Mouse (Mus musculus) hindbrain, postnatal 0 days (tissue): ENCODE data around the gene Polr2b. TPM values are rescaled to one million over a fixed set of nuclear protein-coding genes. Genes with fewer than 3 reads are reported as not detected.
A peak's percentile ranks its signal among the peaks of the same experiment; 100 is the strongest.

Experiments
- ATAC-seq: fragments of 200-750 bp; cut with Nextera tagmentation; 2 replicates; pipeline ENCODE4 v1.8.0; 2017; ENCODE audit warnings: mild to moderate bottlenecking, moderate TSS enrichment, moderate library complexity
- DNase-seq: peaks from one replicate; pipeline ENCODE4 v3.0.0-alpha.2; 2015; ENCODE audit warnings: low spot score
- H3K27ac ChIP-seq: fragments of 300-500 bp; sonication (generic); 2 replicates; pipeline ENCODE4 v1.5.1; 2014; ENCODE audit warnings: mild to moderate bottlenecking
- H3K27me3 ChIP-seq: fragments of 300-500 bp; sonication (generic); 2 replicates; pipeline ENCODE4 v1.6.1; 2014; ENCODE audit warnings: low read length, mixed read lengths; ENCODE audit not compliant: insufficient read depth
- H3K36me3 ChIP-seq: fragments of 300-500 bp; sonication (generic); 2 replicates; pipeline ENCODE4 v1.6.1; 2014; ENCODE audit warnings: low read length, mixed read lengths; ENCODE audit not compliant: insufficient read depth
- H3K4me1 ChIP-seq: fragments of 300-500 bp; sonication (generic); 2 replicates; pipeline ENCODE4 v1.6.1; 2014; ENCODE audit warnings: antibody characterized with exemption, low read length, mixed read lengths; ENCODE audit not compliant: insufficient read depth
- H3K4me2 ChIP-seq: fragments of 300-500 bp; sonication (generic); 2 replicates; pipeline ENCODE4 v1.6.1; 2014; ENCODE audit warnings: low read depth, mild to moderate bottlenecking, low read length, moderate library complexity, mixed read lengths
- H3K4me3 ChIP-seq: fragments of 300-500 bp; sonication (generic); 2 replicates; pipeline ENCODE4 v1.5.1; 2014; ENCODE audit warnings: low read length
- H3K9ac ChIP-seq: fragments of 300-500 bp; sonication (generic); replicated peaks from 2 replicates; pipeline ENCODE4 v1.6.1; 2014; ENCODE audit warnings: mild to moderate bottlenecking, low read length, moderate library complexity, mixed read lengths
- H3K9me3 ChIP-seq: fragments of 300-500 bp; sonication (generic); 2 replicates; pipeline ENCODE4 v1.6.1; 2016; ENCODE audit warnings: low read length, mixed read lengths
- CTCF ChIP-seq: IDR thresholded peaks from 2 replicates; pipeline ENCODE4 v1.5.1; 2016; ENCODE audit warnings: antibody characterized with exemption, control low read depth, low read depth
- WGBS: fragments of 180-500 bp; shearing (Covaris S2); extraction: QIAGEN DNeasy Blood & Tissue Kit; methylation state at CpG from one replicate; pipeline ENCODE4 v1.1.7; 2014; 5-methylcytosine and 5-hydroxymethylcytosine counted together
- polyA plus RNA-seq: library from polyadenylated mRNA; unstranded; fragments of >200 nt; fragmentation: Nextera tagmentation; extraction: Ambion mirVana; gene quantifications from 2 replicates; pipeline ENCODE4 v1.2.1, GENCODE M21; 2015
- total RNA-seq: library from RNA; depleted of rRNA; stranded (reverse); fragments of >200 nt; gene quantifications from 2 replicates; pipeline ENCODE4 v1.2.3, GENCODE M21; 2014

Gene Polr2b
- total and polyA plus RNA-seq, 2 experiments from 2014 or later, result 46.4 to 50.9 TPM

GRCm38 (mm10) chr5:77354361-77354787 lies 44.4 kb downstream of the Polr2b start:
- Histone ChIP-seq H3K4me2 (peak overlapping the region; percentile 55), H3K4me1 (no peaks in the 10 kb centered on the region), H3K9ac (no peak overlapping the region), H3K4me3 (peak overlapping the region; percentile 25), H3K36me3 (peaks cover 12% of the 10 kb centered on the region; the same call in 1 of the 2 replicates), H3K9me3 (no peaks in the 10 kb centered on the region), H3K27me3 (no peaks in the 10 kb centered on the region), H3K27ac (no peak overlapping the region)
- peak; percentile 78 for ATAC-seq
- TF ChIP-seq CTCF, result peak; percentile 99
- 4% methylated on average over 16 of the region's 16 CpGs for WGBS
- DNase-seq, result peak; percentile 93

GRCm38 (mm10) chr5:77355307-77356265 lies 45.6 kb downstream of the Polr2b start:
- ATAC-seq, result no peak
- no peak for DNase-seq
- Histone ChIP-seq H3K4me2 (no peak overlapping the region), H3K9me3 (no peaks in the 10 kb centered on the region), H3K9ac (no peak overlapping the region), H3K36me3 (peaks cover 3% of the 10 kb centered on the region; the same call in 1 of the 2 replicates), H3K4me3 (no peak overlapping the region), H3K27me3 (no peaks in the 10 kb centered on the region), H3K27ac (peak overlapping the region; percentile 17; the same call in 1 of the 2 replicates), H3K4me1 (no peaks in the 10 kb centered on the region)
- WGBS, result 81% methylated on average over 19 of the region's 19 CpGs
- no peak for TF ChIP-seq CTCF

- H3K4me2 ChIP-seq, result peak overlapping the region; percentile 58
- H3K9me3 ChIP-seq, result no peaks in the 10 kb centered on the region
- no peaks in the 10 kb centered on the region for H3K36me3 ChIP-seq
- H3K4me3 ChIP-seq, result peak overlapping the region; percentile 30
- ATAC-seq (peak; percentile 44; the same call in 1 of the 2 replicates), DNase-seq (peak; percentile 51)
- H3K4me1 ChIP-seq, result no peaks in the 10 kb centered on the region
- no peaks in the 10 kb centered on the region for H3K27me3 ChIP-seq
- WGBS, result 22% methylated on average over 22 of the region's 22 CpGs
- TF ChIP-seq CTCF, result no peak
- H3K27ac ChIP-seq, result peak overlapping the region; percentile 46; the same call in 1 of the 2 replicates
- H3K9ac ChIP-seq, result peak overlapping the region; percentile 45; the same call in 1 of the 2 replicates
Observed at GRCm38 (mm10) chr5:77357405-77358149, 47.6 kb downstream of the Polr2b start.

DNA sequence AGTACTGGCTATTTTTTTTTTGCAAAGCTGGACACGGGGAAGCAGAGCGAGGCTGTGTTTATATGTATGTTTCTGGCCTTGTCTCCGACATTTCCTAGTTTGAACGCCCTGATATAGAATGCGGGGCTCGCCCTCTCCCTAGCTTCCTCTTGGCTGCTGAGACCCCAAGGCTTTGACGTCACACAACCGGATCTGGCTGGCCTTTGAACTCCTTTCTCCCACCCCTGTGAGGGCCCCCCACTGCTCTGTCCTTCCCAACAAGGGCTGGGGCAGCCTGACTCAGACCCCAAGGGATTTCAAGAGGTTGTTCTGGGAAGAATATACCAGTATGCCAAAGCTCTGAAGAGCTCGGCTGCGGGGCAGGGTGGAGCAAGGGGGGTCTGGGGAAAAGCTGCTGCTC lies 48.4 kb downstream of the Polr2b start:
- no peak for TF ChIP-seq CTCF
- ATAC-seq, result peak; percentile 39; the same call in 1 of the 2 replicates
- H3K27ac ChIP-seq, result peak overlapping the region; percentile 27; the same call in 1 of the 2 replicates

DNA sequence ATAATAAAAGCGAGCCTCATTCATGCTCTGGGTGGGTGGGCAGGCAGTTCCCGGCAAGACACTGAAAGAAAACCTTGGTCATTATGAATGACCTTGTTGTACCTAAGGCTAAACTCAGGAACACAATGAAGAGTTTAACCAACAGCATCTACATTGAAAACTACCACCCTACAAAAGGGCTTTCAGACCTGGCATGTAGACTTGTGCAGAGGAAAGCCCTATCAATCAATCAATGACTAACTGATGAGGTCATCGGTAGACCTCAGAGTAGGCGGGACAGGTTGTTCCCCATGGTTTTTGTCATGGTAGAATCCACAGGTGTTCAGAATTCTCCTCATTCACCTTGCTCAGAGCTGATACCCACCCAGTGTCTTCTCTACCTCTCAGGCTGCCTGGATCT lies 50.0 kb downstream of the Polr2b start:
- DNase-seq (no peak), ATAC-seq (no peak)
- no peak for TF ChIP-seq CTCF
- no peak overlapping the region for H3K4me3 ChIP-seq
- no peak overlapping the region for H3K4me2 ChIP-seq
- H3K9me3 ChIP-seq, result no peaks in the 10 kb centered on the region
- no peaks in the 10 kb centered on the region for H3K4me1 ChIP-seq
- no peak overlapping the region for H3K27ac ChIP-seq
- no peak overlapping the region for H3K9ac ChIP-seq
- H3K36me3 ChIP-seq, result no peaks in the 10 kb centered on the region
- no peaks in the 10 kb centered on the region for H3K27me3 ChIP-seq
- 91% methylated on average over 4 of the region's 4 CpGs for WGBS

More for the DNA sequence above, 48.4 kb downstream of the Polr2b start:
- Histone ChIP-seq H3K27me3 (no peaks in the 10 kb centered on the region), H3K36me3 (no peaks in the 10 kb centered on the region), H3K4me1 (no peaks in the 10 kb centered on the region), H3K9me3 (no peaks in the 10 kb centered on the region), H3K9ac (peak overlapping the region; percentile 45; the same call in 1 of the 2 replicates), H3K4me3 (peak overlapping the region; percentile 30), H3K4me2 (peak overlapping the region; percentile 58)
- 8% methylated on average over 10 of the region's 10 CpGs for WGBS
- peak; percentile 39 for DNase-seq

DNA sequence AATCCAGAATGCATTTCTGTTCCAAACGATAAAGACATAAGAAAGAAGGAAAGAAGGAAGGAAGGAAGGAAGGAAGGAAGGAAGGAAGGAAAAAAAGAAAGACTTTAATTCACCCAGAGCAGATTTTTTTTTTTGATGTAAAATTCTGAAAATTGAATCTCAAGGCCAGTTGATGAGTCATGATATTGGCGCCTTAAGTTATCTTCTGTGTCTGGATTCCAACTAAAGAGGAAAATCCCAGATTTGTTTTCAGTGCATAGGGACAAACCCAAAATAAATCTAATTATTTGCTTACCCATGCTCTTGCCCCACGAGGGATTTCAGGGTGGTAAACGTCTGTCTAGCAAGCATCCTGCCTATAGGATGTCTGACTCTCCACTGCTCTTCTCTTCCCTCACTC lies 51.1 kb downstream of the Polr2b start:
- no peaks in the 10 kb centered on the region for H3K9me3 ChIP-seq
- no peak overlapping the region for H3K27ac ChIP-seq
- no peak overlapping the region for H3K9ac ChIP-seq
- H3K27me3 ChIP-seq, result no peaks in the 10 kb centered on the region
- no peaks in the 10 kb centered on the region for H3K36me3 ChIP-seq
- 68% methylated on average over 4 of the region's 4 CpGs for WGBS
- ATAC-seq (no peak), DNase-seq (no peak)
- no peak overlapping the region for H3K4me3 ChIP-seq
- H3K4me2 ChIP-seq, result no peak overlapping the region
- TF ChIP-seq CTCF, result no peak
- H3K4me1 ChIP-seq, result no peaks in the 10 kb centered on the region
